Comparison of ENCODE assay signal across 8 mouse cellular contexts in the genomic region with DNA sequence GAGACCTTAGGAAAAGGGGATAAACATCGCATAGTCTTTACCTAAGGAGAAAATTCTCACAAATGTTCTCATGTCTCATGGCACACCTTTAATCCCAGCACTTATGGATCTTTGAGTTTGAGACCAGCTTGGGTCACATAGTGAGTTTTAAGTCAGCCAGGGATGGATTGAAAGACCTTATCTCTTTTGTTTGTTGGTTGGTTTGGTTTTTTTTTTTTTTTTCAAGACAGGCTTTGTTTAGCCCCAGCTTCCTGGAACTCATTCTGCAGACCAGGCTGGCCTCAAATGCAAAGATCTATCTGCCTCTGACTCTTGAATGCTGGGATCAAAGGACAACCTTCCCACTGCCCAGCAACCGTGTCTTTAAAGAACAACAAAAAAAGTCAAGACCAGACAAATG. TPM values are rescaled to one million over a fixed set of nuclear protein-coding genes. Genes with fewer than 3 reads are reported as not detected.
A peak's percentile ranks its signal among the peaks of the same experiment; 100 is the strongest.
DNase-seq lines count a peak whose midpoint lies in the region; ATAC-seq and TF ChIP-seq lines count a peak whose summit lies in the region.

No protein-coding gene starts in this region.

- no peaks in the 10 kb centered on the region for H3K27me3 ChIP-seq in kidney, adult 2 months (replicated peaks; ENCODE audit: control insufficient read depth, insufficient read depth, low read length)
- no peaks in the 10 kb centered on the region for H3K27me3 ChIP-seq in embryonic facial prominence, embryonic 13.5 days
- no peaks in the 10 kb centered on the region for H3K27me3 ChIP-seq in neural tube, embryonic 13.5 days

- H3K9ac ChIP-seq in embryonic facial prominence, embryonic 13.5 days: peak overlapping the region; percentile 97; the same call in 1 of the 2 replicates
- H3K9ac ChIP-seq in neural tube, embryonic 13.5 days: peak overlapping the region; percentile 96

- H3K4me1 ChIP-seq in kidney, adult 2 months (ENCODE audit: control insufficient read depth, insufficient read depth, low read length): peaks cover 14% of the 10 kb centered on the region; the same call in 1 of the 2 replicates
- H3K4me1 ChIP-seq in embryonic facial prominence, embryonic 13.5 days: peaks cover 26% of the 10 kb centered on the region
- peaks cover 27% of the 10 kb centered on the region for H3K4me1 ChIP-seq in neural tube, embryonic 13.5 days (replicated peaks)

- no peak overlapping the region; the same call in 1 of the 2 replicates for H3K4me3 ChIP-seq in kidney, adult 2 months (ENCODE audit: insufficient read depth, low read depth, low read length)
- peak overlapping the region; percentile 100 for H3K4me3 ChIP-seq in embryonic facial prominence, embryonic 13.5 days
- H3K4me3 ChIP-seq in neural tube, embryonic 13.5 days: peak overlapping the region; percentile 96

- 0 out of 2 replicates have a peak, but pooled peaks cover 7% of the 10 kb centered on the region for H3K9me3 ChIP-seq in embryonic facial prominence, embryonic 13.5 days
- no peaks in the 10 kb centered on the region for H3K9me3 ChIP-seq in neural tube, embryonic 13.5 days

- ATAC-seq in embryonic facial prominence, embryonic 13.5 days (ENCODE audit: insufficient number of reproducible peaks, insufficient read depth, low FRiP score, low TSS enrichment, low read depth): no peak
- no peak for ATAC-seq in neural tube, embryonic 13.5 days (ENCODE audit: low read depth)
- no peak for ATAC-seq in cerebellum, adult (ENCODE audit: insufficient number of reproducible peaks, low FRiP score, low TSS enrichment)

- no peak for TF ChIP-seq POLR2A in kidney, adult 2 months (IDR thresholded peaks at IDR 0.05; ENCODE audit: low read depth, low read length)

- no peak overlapping the region; the same call in 1 of the 2 replicates for H3K27ac ChIP-seq in kidney, adult 2 months (ENCODE audit: insufficient read depth, low read depth, low read length)
- H3K27ac ChIP-seq in embryonic facial prominence, embryonic 13.5 days: no peak overlapping the region
- peak overlapping the region; percentile 89 for H3K27ac ChIP-seq in neural tube, embryonic 13.5 days (replicated peaks)

- WGBS in kidney, adult 2 months: 41% methylated on average over 2 of the region's 2 CpGs
- 54% methylated on average over 2 of the region's 2 CpGs for WGBS in embryonic facial prominence, embryonic 13.5 days
- WGBS in neural tube, embryonic 13.5 days: 51% methylated on average over 2 of the region's 2 CpGs

- peak overlapping the region; percentile 74 for H3K4me2 ChIP-seq in embryonic facial prominence, embryonic 13.5 days
- peak overlapping the region; percentile 72 for H3K4me2 ChIP-seq in neural tube, embryonic 13.5 days

- no peak for TF ChIP-seq CTCF in kidney, adult 2 months (conservative IDR thresholded peaks at IDR 0.05; ENCODE audit: insufficient read depth, insufficient read length, low read depth, low read length)

- H3K36me3 ChIP-seq in kidney, adult 2 months (ENCODE audit: control insufficient read depth, insufficient read depth, low read length): no peaks in the 10 kb centered on the region
- 0 out of 2 replicates have a peak, but pooled peaks cover 4% of the 10 kb centered on the region for H3K36me3 ChIP-seq in embryonic facial prominence, embryonic 13.5 days
- H3K36me3 ChIP-seq in neural tube, embryonic 13.5 days: no peaks in the 10 kb centered on the region

- peak; percentile 43 for DNase-seq in kidney, adult 2 months
- DNase-seq in kidney, adult 11 months: no peak
- DNase-seq in kidney, postnatal 10 days: peak; percentile 23
- no peak for DNase-seq in urinary bladder, postnatal 10 days (ENCODE audit: low spot score)
- DNase-seq in thymus, postnatal 36 days: no peak

RNA-seq across cellular contexts. Expression of a gene that starts 4.4 kb away (rescaled TPM):
- polyA plus RNA-seq in kidney, adult 2 months (2012; rRNA removed): 29.2 and 30.9 TPM in 2 replicates
- 31.8 and 33.3 TPM in 2 replicates for polyA plus RNA-seq in embryonic facial prominence, embryonic 13.5 days (2015; fragmentation: Nextera tagmentation; extraction: Ambion mirVana)
- polyA plus RNA-seq in neural tube, embryonic 13.5 days (2015; fragmentation: Nextera tagmentation; extraction: Ambion mirVana): 25.9 TPM in 2 replicates

RNA-seq across cellular contexts. Expression of a gene that starts 34.0 kb away (rescaled TPM):
- polyA plus RNA-seq in kidney, adult 2 months (2012; rRNA removed): 33.7 and 40.7 TPM in 2 replicates
- 66.5 and 68.9 TPM in 2 replicates for polyA plus RNA-seq in embryonic facial prominence, embryonic 13.5 days (2015; fragmentation: Nextera tagmentation; extraction: Ambion mirVana)
- polyA plus RNA-seq in neural tube, embryonic 13.5 days (2015; fragmentation: Nextera tagmentation; extraction: Ambion mirVana): 64.1 and 66.3 TPM in 2 replicates

RNA-seq across cellular contexts. Expression of a gene that starts 34.1 kb away (rescaled TPM):
- 12.1 and 12.7 TPM in 2 replicates for polyA plus RNA-seq in kidney, adult 2 months (2012; rRNA removed)
- 26.6 and 27.1 TPM in 2 replicates for polyA plus RNA-seq in embryonic facial prominence, embryonic 13.5 days (2015; fragmentation: Nextera tagmentation; extraction: Ambion mirVana)
- polyA plus RNA-seq in neural tube, embryonic 13.5 days (2015; fragmentation: Nextera tagmentation; extraction: Ambion mirVana): 23.2 and 27.0 TPM in 2 replicates

RNA-seq across cellular contexts. Expression of a gene that starts 49.7 kb away (rescaled TPM):
- polyA plus RNA-seq in kidney, adult 2 months (2012; rRNA removed): 18.4 and 20.9 TPM in 2 replicates
- 25.8 and 28.0 TPM in 2 replicates for polyA plus RNA-seq in embryonic facial prominence, embryonic 13.5 days (2015; fragmentation: Nextera tagmentation; extraction: Ambion mirVana)
- polyA plus RNA-seq in neural tube, embryonic 13.5 days (2015; fragmentation: Nextera tagmentation; extraction: Ambion mirVana): 36.4 and 36.6 TPM in 2 replicates

Comparison
In these comparisons a context has a peak if more than half of its experiments do, and no peak if none do; other contexts are left out.
1. DNase-seq: peak in kidney, adult 2 months (single experiment) and kidney, postnatal 10 days (single experiment); none in kidney, adult 11 months (single experiment), urinary bladder, postnatal 10 days (single experiment) and thymus, postnatal 36 days (0 of 2).